Mouse (Mus musculus) thymus, postnatal 10 days (tissue): ENCODE results near the gene Tead3.

Source experiments
- DNase-seq, 2 experiments: peaks; one replicate each; pipeline ENCODE4 v3.0.0; 2021; ENCODE audit warnings: low spot score in 2 of 2

The Tead3 gene

GRCm38 (mm10) chr17:28311366-28312132 lies 39.1 kb downstream of the Tead3 start:
- no peak for DNase-seq

GRCm38 (mm10) chr17:28310831-28311230 lies 39.8 kb downstream of the Tead3 start:
- no peak for DNase-seq

- DNase-seq, result peak; percentile 78 to 93
Measured at GRCm38 (mm10) chr17:28308297-28309195, 42.1 kb downstream of the Tead3 start.

- DNase-seq, result no peak
Measured at GRCm38 (mm10) chr17:28305172-28305571, 45.4 kb downstream of the Tead3 start.

GRCm38 (mm10) chr17:28300850-28301249 lies 49.8 kb downstream of the Tead3 start:
- no peak for DNase-seq

GRCm38 (mm10) chr17:28300323-28300722 lies 50.3 kb downstream of the Tead3 start:
- DNase-seq, result no peak

- no peak for DNase-seq
Measured at GRCm38 (mm10) chr17:28299669-28300320, 50.8 kb downstream of the Tead3 start.

GRCm38 (mm10) chr17:28298888-28299287 lies 51.7 kb downstream of the Tead3 start:
- DNase-seq, result no peak

- no peak for DNase-seq
Measured at GRCm38 (mm10) chr17:28294449-28295333, 55.9 kb downstream of the Tead3 start.

GRCm38 (mm10) chr17:28293716-28294115 lies 56.9 kb downstream of the Tead3 start:
- no peak for DNase-seq

- no peak for DNase-seq
Measured at GRCm38 (mm10) chr17:28291346-28291745, 59.3 kb downstream of the Tead3 start.

- DNase-seq, result no peak
Measured at GRCm38 (mm10) chr17:28290671-28291070, 59.9 kb downstream of the Tead3 start.

- DNase-seq, result no peak
Measured at GRCm38 (mm10) chr17:28290262-28290661, 60.4 kb downstream of the Tead3 start.

GRCm38 (mm10) chr17:28287980-28288379 lies 62.6 kb downstream of the Tead3 start:
- peak in 1 of 2 experiments; percentile 57 for DNase-seq

GRCm38 (mm10) chr17:28287578-28287977 lies 63.0 kb downstream of the Tead3 start:
- DNase-seq, result no peak

- DNase-seq, result no peak
Measured at GRCm38 (mm10) chr17:28286964-28287363, 63.7 kb downstream of the Tead3 start.

GRCm38 (mm10) chr17:28286133-28286532 lies 64.5 kb downstream of the Tead3 start:
- no peak for DNase-seq

GRCm38 (mm10) chr17:28283199-28283598 lies 67.4 kb downstream of the Tead3 start:
- DNase-seq, result no peak

- no peak for DNase-seq
Measured at GRCm38 (mm10) chr17:28281866-28282441, 68.7 kb downstream of the Tead3 start.
